Mouse (Mus musculus) C2C12 (cell line): ENCODE data around the gene Gm29797.

Experiments used
- CTCF ChIP-seq: IDR thresholded peaks from one replicate; pipeline ENCODE4 v1.5.1; 2011; ENCODE audit not compliant: control insufficient read depth, insufficient read depth, insufficient read length
- FOSL1 ChIP-seq: IDR thresholded peaks from one replicate; pipeline ENCODE4 v1.8.0; 2011; ENCODE audit warnings: mild to moderate bottlenecking, low read length; ENCODE audit not compliant: poor library complexity, insufficient read depth, severe bottlenecking
- MAX ChIP-seq: IDR thresholded peaks from one replicate; pipeline ENCODE4 v1.6.1; 2011; ENCODE audit warnings: mild to moderate bottlenecking, control low read depth
- MYOG ChIP-seq: IDR thresholded peaks from one replicate; pipeline ENCODE4 v1.6.1; 2011; ENCODE audit not compliant: control insufficient read depth, insufficient read length; ENCODE audit errors: extremely low read depth
- USF1 ChIP-seq: IDR thresholded peaks from one replicate; pipeline ENCODE4 v1.6.1; 2011; ENCODE audit warnings: low read depth, mild to moderate bottlenecking, control low read depth, moderate library complexity

- no peak for TF ChIP-seq CTCF
- no peak for TF ChIP-seq MAX
- no peak for TF ChIP-seq FOSL1
- no peak for TF ChIP-seq USF1
- no peak for TF ChIP-seq MYOG
Observed at GRCm38 (mm10) chr2:181658930-181659555, 2.2 kb downstream of the Gm29797 start.
